Comparison of ENCODE assay signal across 13 mouse cellular contexts in genomic region chr10:8944586-8944985, GRCm38 (mm10). TPM values are rescaled to one million over a fixed set of nuclear protein-coding genes. Genes with fewer than 3 reads are reported as not detected.
DNase-seq lines count a peak whose midpoint lies in the region; ATAC-seq lines count a peak whose summit lies in the region.
"Had no signal": no experiment of that assay in that cellular context is flagged by ENCODE, and none has a peak within 500 bp of the region (broad histone marks: within the 10 kb centered on the region; RNA-seq: fewer than 3 reads in every experiment).

No protein-coding gene starts in this region.

- peak overlapping the region; percentile 43 for H3K4me2 ChIP-seq in heart, embryonic 15.5 days
- peak overlapping the region; percentile 30 for H3K4me2 ChIP-seq in lung, embryonic 15.5 days
- H3K4me2 ChIP-seq in intestine, embryonic 14.5 days (ENCODE audit: low read length) = peak overlapping the region; percentile 34
- H3K4me2 ChIP-seq in stomach, embryonic 15.5 days = peak overlapping the region; percentile 44; the same call in 1 of the 2 replicates
- H3K4me2 ChIP-seq: forebrain, embryonic 12.5 days had no signal

- ATAC-seq in heart, embryonic 15.5 days (replicated peaks; ENCODE audit: insufficient number of reproducible peaks, insufficient read depth, low FRiP score, low read depth) = no peak
- ATAC-seq in lung, embryonic 15.5 days (ENCODE audit: borderline replicate concordance, extremely low read depth, low FRiP score, low TSS enrichment) = no peak
- no peak for ATAC-seq in intestine, embryonic 14.5 days (replicated peaks; ENCODE audit: low FRiP score, low TSS enrichment, low read depth)
- ATAC-seq in stomach, embryonic 15.5 days (ENCODE audit: insufficient read depth, low FRiP score, low read depth) = no peak
- ATAC-seq: CD4-positive, CD25-positive, alpha-beta regulatory T cell, adult 4 months had no signal

- no peak overlapping the region for H3K9ac ChIP-seq in heart, embryonic 15.5 days
- H3K9ac ChIP-seq in lung, embryonic 15.5 days = no peak overlapping the region
- no peak overlapping the region for H3K9ac ChIP-seq in intestine, embryonic 14.5 days (ENCODE audit: low read length)
- H3K9ac ChIP-seq in stomach, embryonic 15.5 days = no peak overlapping the region
- H3K9ac ChIP-seq: forebrain, embryonic 12.5 days; liver, embryonic 15.5 days had no signal

- H3K4me3 ChIP-seq in heart, embryonic 15.5 days = peak overlapping the region; percentile 25
- H3K4me3 ChIP-seq in lung, embryonic 15.5 days = 0 out of 2 replicates have a peak overlapping the region, but pooled peaks have one; percentile 1
- H3K4me3 ChIP-seq in intestine, embryonic 14.5 days (ENCODE audit: low read depth, low read length) = peak overlapping the region; percentile 16; the same call in 1 of the 2 replicates
- H3K4me3 ChIP-seq in stomach, embryonic 15.5 days (replicated peaks) = peak overlapping the region; percentile 12; the same call in 1 of the 2 replicates
- H3K4me3 ChIP-seq in midbrain, embryonic 10.5 days = no peak overlapping the region
- H3K4me3 ChIP-seq: forebrain, embryonic 12.5 days; liver, embryonic 15.5 days; myocyte had no signal

- DNase-seq in heart, postnatal 4 days = no peak
- DNase-seq in lung, postnatal 36 days = no peak
- no peak for DNase-seq in intestine, embryonic 14.5 days (ENCODE audit: low spot score)
- no peak for DNase-seq in midbrain, embryonic 10.5 days (ENCODE audit: low spot score)
- no peak for DNase-seq in layer of hippocampus, postnatal 10 days (ENCODE audit: low spot score in 2 of 2)
- DNase-seq: cerebellum, adult 18-20 months had no signal

- peak overlapping the region; percentile 69 for H3K27ac ChIP-seq in heart, embryonic 15.5 days
- peak overlapping the region; percentile 10; the same call in 1 of the 2 replicates for H3K27ac ChIP-seq in lung, embryonic 15.5 days
- H3K27ac ChIP-seq in intestine, embryonic 14.5 days (ENCODE audit: low read depth) = peak overlapping the region; percentile 72
- H3K27ac ChIP-seq in stomach, embryonic 15.5 days = peak overlapping the region; percentile 84; the same call in 1 of the 2 replicates
- no peak overlapping the region for H3K27ac ChIP-seq in midbrain, embryonic 10.5 days (replicated peaks)
- H3K27ac ChIP-seq: forebrain, embryonic 12.5 days; liver, embryonic 15.5 days had no signal

- WGBS in heart, embryonic 15.5 days = 64% methylated on average over 5 of the region's 5 CpGs
- 59% methylated on average over 5 of the region's 5 CpGs for whole genome bisulfite sequencing in lung, embryonic 15.5 days
- 66% methylated on average over 5 of the region's 5 CpGs for WGBS in intestine, embryonic 14.5 days
- 59% methylated on average over 5 of the region's 5 CpGs for WGBS in stomach, embryonic 15.5 days
- WGBS in midbrain, embryonic 10.5 days = 82% methylated on average over 5 of the region's 5 CpGs

- H3K36me3 ChIP-seq in heart, embryonic 15.5 days = no peaks in the 10 kb centered on the region
- H3K36me3 ChIP-seq in lung, embryonic 15.5 days = no peaks in the 10 kb centered on the region
- no peaks in the 10 kb centered on the region for H3K36me3 ChIP-seq in intestine, embryonic 14.5 days (ENCODE audit: control insufficient read depth, insufficient read depth, low read length)
- no peaks in the 10 kb centered on the region for H3K36me3 ChIP-seq in stomach, embryonic 15.5 days
- no peaks in the 10 kb centered on the region for H3K36me3 ChIP-seq in midbrain, embryonic 10.5 days
- H3K36me3 ChIP-seq: forebrain, embryonic 12.5 days; liver, embryonic 15.5 days had no signal

- 0 out of 2 replicates have a peak, but pooled peaks cover 2% of the 10 kb centered on the region for H3K4me1 ChIP-seq in heart, embryonic 15.5 days (replicated peaks)
- H3K4me1 ChIP-seq in lung, embryonic 15.5 days = 0 out of 2 replicates have a peak, but pooled peaks cover 9% of the 10 kb centered on the region
- peaks cover 6% of the 10 kb centered on the region; the same call in 1 of the 2 replicates for H3K4me1 ChIP-seq in intestine, embryonic 14.5 days (replicated peaks; ENCODE audit: control insufficient read depth, insufficient read depth, low read length)
- H3K4me1 ChIP-seq in stomach, embryonic 15.5 days = 0 out of 2 replicates have a peak, but pooled peaks cover 4% of the 10 kb centered on the region
- no peaks in the 10 kb centered on the region; the same call in 1 of the 2 replicates for H3K4me1 ChIP-seq in midbrain, embryonic 10.5 days
- H3K4me1 ChIP-seq: forebrain, embryonic 12.5 days; liver, embryonic 15.5 days had no signal

- no peaks in the 10 kb centered on the region for H3K27me3 ChIP-seq in heart, embryonic 15.5 days
- no peaks in the 10 kb centered on the region for H3K27me3 ChIP-seq in lung, embryonic 15.5 days
- no peaks in the 10 kb centered on the region for H3K27me3 ChIP-seq in intestine, embryonic 14.5 days (replicated peaks; ENCODE audit: control insufficient read depth, insufficient read depth, low read length)
- H3K27me3 ChIP-seq in stomach, embryonic 15.5 days (replicated peaks) = no peaks in the 10 kb centered on the region
- no peaks in the 10 kb centered on the region for H3K27me3 ChIP-seq in midbrain, embryonic 10.5 days (ENCODE audit: low read depth, poor library complexity, severe bottlenecking)
- H3K27me3 ChIP-seq: forebrain, embryonic 12.5 days; liver, embryonic 15.5 days had no signal

- H3K9me3 ChIP-seq in heart, embryonic 15.5 days (replicated peaks) = no peaks in the 10 kb centered on the region
- H3K9me3 ChIP-seq in lung, embryonic 15.5 days = no peaks in the 10 kb centered on the region
- H3K9me3 ChIP-seq in intestine, embryonic 14.5 days (ENCODE audit: control insufficient read depth, low read length) = no peaks in the 10 kb centered on the region
- no peaks in the 10 kb centered on the region for H3K9me3 ChIP-seq in stomach, embryonic 15.5 days
- H3K9me3 ChIP-seq in midbrain, embryonic 10.5 days (replicated peaks) = no peaks in the 10 kb centered on the region
- H3K9me3 ChIP-seq: forebrain, embryonic 12.5 days; liver, embryonic 15.5 days had no signal

RNA-seq across cellular contexts. Expression of gene Sash1, which starts 58.7 kb away (rescaled TPM):
- 3.2 and 4.6 TPM in 2 replicates for polyA plus RNA-seq in heart, embryonic 15.5 days (2015; fragmentation: Nextera tagmentation; extraction: Ambion mirVana)
- 10 to 100 TPM; 55.8 to 57.3 TPM for total RNA-seq in heart, postnatal 4 days (2021)
- polyA plus RNA-seq in lung, embryonic 15.5 days (2015; fragmentation: Nextera tagmentation; extraction: Ambion mirVana) = 4.8 and 6.1 TPM in 2 replicates
- polyA plus RNA-seq in intestine, embryonic 14.5 days (2014; fragmentation: Nextera tagmentation; extraction: Ambion mirVana) = 6.5 and 6.9 TPM in 2 replicates
- polyA plus RNA-seq in stomach, embryonic 15.5 days (2015; fragmentation: Nextera tagmentation; extraction: Ambion mirVana) = 5.4 and 5.5 TPM in 2 replicates
- 3.1 and 3.3 TPM in 2 replicates for polyA plus RNA-seq in midbrain, embryonic 10.5 days (2016; fragmentation: Nextera tagmentation; extraction: Ambion mirVana)
- total RNA-seq in layer of hippocampus, postnatal 10 days (2021) = 100 to 1,000 TPM in 1 of 2 experiments, 10 to 100 TPM in 1; 92.0 to 101 TPM
- polyA plus RNA-seq: CD4-positive, CD25-positive, alpha-beta regulatory T cell, adult 4 months had no signal
